Mouse (Mus musculus): ENCODE results near the gene Cdkal1. TPM values are rescaled to one million over a fixed set of nuclear protein-coding genes. Genes with fewer than 3 reads are reported as not detected.

Cdkal1 gene
- total and polyA plus RNA-seq, 3 experiments, result 8.7 to 13.7 (median 9.5) TPM

GRCm38 (mm10) chr13:29773563-29773962, 81.9 kb downstream of the Cdkal1 start:
- Histone ChIP-seq H3K27ac (ENCODE audit: insufficient read depth, low read depth) (no peak overlapping the region), H3K36me3 (replicated peaks in 1 of 2; ENCODE audit: control insufficient read depth in 1 of 2, insufficient read depth in 1 of 2, low read length in 1 of 2) (peaks cover 0 to 21% of the 10 kb centered on the region in 2 experiments), H3K4me1 (ENCODE audit: control insufficient read depth in 1 of 2, insufficient read depth in 2 of 2) (peaks cover 0 to 51% of the 10 kb centered on the region in 2 experiments; a peak in 2 of 4 replicates), H3K9me3 (replicated peaks; ENCODE audit: low read length) (no peaks in the 10 kb centered on the region), H3K9ac (ENCODE audit: insufficient read depth, low read depth) (no peak overlapping the region), H3K4me3 (replicated peaks in 1 of 3; ENCODE audit: low read depth in 2 of 3, low read length in 2 of 3, poor library complexity in 1 of 3) (no peak overlapping the region), H3K4me2 (ENCODE audit: insufficient read depth, low read depth, poor library complexity, severe bottlenecking) (no peak overlapping the region), H3K27me3 (replicated peaks) (no peaks in the 10 kb centered on the region), H3K79me2 (replicated peaks; ENCODE audit: control insufficient read depth, extremely low read depth, insufficient read depth, poor library complexity, severe bottlenecking) (no peaks in the 10 kb centered on the region)
- no peak for DNase-seq (ENCODE audit: extremely low read depth)
- TF ChIP-seq BHLHE40 (IDR thresholded peaks at IDR 0.05; ENCODE audit: low read depth, low read length), result no peak
- no peak for TF ChIP-seq ZNF384 (IDR thresholded peaks at IDR 0.05; ENCODE audit: low read depth, low read length)
- no peak for TF ChIP-seq E2F4 (IDR thresholded peaks at IDR 0.05; ENCODE audit: insufficient replicate concordance, low read depth, low read length)
- in situ Hi-C loops (cut with MboI; ENCODE audit: low pct_ligation_motif_present, low pct_unique_long_range_greater_than_20kb, low sequenced_read_pairs) (no loop called here), dilution Hi-C loops (cut with MboI; ENCODE audit: extremely low pct_ligation_motif_present, extremely low pct_unique_long_range_greater_than_20kb, low sequenced_read_pairs) (no loop called here)

- Histone ChIP-seq H3K4me1 (ENCODE audit: control insufficient read depth in 1 of 2, insufficient read depth in 2 of 2) (peaks cover 0 to 52% of the 10 kb centered on the region in 2 experiments; a peak in 2 of 4 replicates), H3K9ac (ENCODE audit: insufficient read depth, low read depth) (no peak overlapping the region), H3K4me3 (replicated peaks in 1 of 3; ENCODE audit: low read depth in 2 of 3, low read length in 2 of 3, poor library complexity in 1 of 3) (no peak overlapping the region), H3K27ac (ENCODE audit: insufficient read depth, low read depth) (no peak overlapping the region), H3K4me2 (ENCODE audit: insufficient read depth, low read depth, poor library complexity, severe bottlenecking) (no peak overlapping the region), H3K36me3 (replicated peaks in 1 of 2; ENCODE audit: control insufficient read depth in 1 of 2, insufficient read depth in 1 of 2, low read length in 1 of 2) (peaks cover 0 to 21% of the 10 kb centered on the region in 2 experiments), H3K9me3 (replicated peaks; ENCODE audit: low read length) (no peaks in the 10 kb centered on the region), H3K79me2 (replicated peaks; ENCODE audit: control insufficient read depth, extremely low read depth, insufficient read depth, poor library complexity, severe bottlenecking) (no peaks in the 10 kb centered on the region), H3K27me3 (replicated peaks) (no peaks in the 10 kb centered on the region)
- DNase-seq (ENCODE audit: extremely low read depth), result no peak
- dilution Hi-C loops (cut with MboI; ENCODE audit: extremely low pct_ligation_motif_present, extremely low pct_unique_long_range_greater_than_20kb, low sequenced_read_pairs) (no loop called here), in situ Hi-C loops (cut with MboI; ENCODE audit: low pct_ligation_motif_present, low pct_unique_long_range_greater_than_20kb, low sequenced_read_pairs) (no loop called here)
- TF ChIP-seq USF1 (IDR thresholded peaks at IDR 0.05; ENCODE audit: low read depth, low read length) (no peak), JUN (IDR thresholded peaks at IDR 0.05; ENCODE audit: insufficient read depth, low read depth, low read length) (no peak), NRF1 (IDR thresholded peaks at IDR 0.05; ENCODE audit: low read depth, low read length) (no peak), ELF1 (IDR thresholded peaks at IDR 0.05; ENCODE audit: low read depth, low read length) (no peak), MEF2A (IDR thresholded peaks at IDR 0.05; ENCODE audit: borderline replicate concordance, low read depth, low read length) (no peak), IRF4 (IDR thresholded peaks at IDR 0.05; ENCODE audit: low read depth, low read length) (no peak), USF2 (conservative IDR thresholded peaks at IDR 0.05; ENCODE audit: low read depth, low read length) (no peak), HCFC1 (IDR thresholded peaks at IDR 0.05; ENCODE audit: low read depth, low read length) (no peak), MYC (IDR thresholded peaks at IDR 0.05; ENCODE audit: low read depth, low read length) (no peak), SIN3A (IDR thresholded peaks at IDR 0.05; ENCODE audit: low read length) (no peak)
These were observed 82.5 kb downstream of the Cdkal1 start for GRCm38 (mm10) chr13:29772970-29773369.
